Mouse (Mus musculus) hindbrain, embryonic 11.5 days (tissue): ENCODE data around the gene Gm45234. TPM values are rescaled to one million over a fixed set of nuclear protein-coding genes. Genes with fewer than 3 reads are reported as not detected.
A peak's percentile ranks its signal among the peaks of the same experiment; 100 is the strongest.

ENCODE experiments used
- ATAC-seq: fragments of 200-750 bp; cut with Nextera tagmentation; 2 replicates; pipeline ENCODE4 v1.8.0; 2017; ENCODE audit warnings: mild to moderate bottlenecking, moderate TSS enrichment, moderate library complexity; ENCODE audit not compliant: low FRiP score
- DNase-seq: peaks from one replicate; pipeline ENCODE4 v3.0.0-alpha.2; 2015; ENCODE audit warnings: low spot score
- H3K27ac ChIP-seq: fragments of 300-500 bp; sonication (generic); 2 replicates; pipeline ENCODE4 v1.5.1; 2014; ENCODE audit warnings: mild to moderate bottlenecking, low read depth, low read length
- H3K27me3 ChIP-seq: fragments of 300-500 bp; sonication (generic); 2 replicates; pipeline ENCODE4 v1.6.1; 2014; ENCODE audit warnings: mild to moderate bottlenecking, low read length, moderate library complexity, mixed read lengths; ENCODE audit not compliant: control insufficient read depth, insufficient read depth
- H3K36me3 ChIP-seq: fragments of 300-500 bp; sonication (generic); 2 replicates; pipeline ENCODE4 v1.6.1; 2014; ENCODE audit warnings: mild to moderate bottlenecking, low read length, moderate library complexity, mixed read lengths; ENCODE audit not compliant: control insufficient read depth, insufficient read depth
- H3K4me1 ChIP-seq: fragments of 300-500 bp; sonication (generic); replicated peaks from 2 replicates; pipeline ENCODE4 v1.6.1; 2014; ENCODE audit warnings: low read length, mixed read lengths; ENCODE audit not compliant: control insufficient read depth, insufficient read depth
- H3K4me2 ChIP-seq: fragments of 300-500 bp; sonication (generic); replicated peaks from 2 replicates; pipeline ENCODE4 v1.6.1; 2014; ENCODE audit warnings: mild to moderate bottlenecking, low read depth, low read length
- H3K4me3 ChIP-seq: fragments of 300-500 bp; sonication (generic); 2 replicates; pipeline ENCODE4 v1.5.1; 2014; ENCODE audit warnings: low read depth, low read length
- H3K9ac ChIP-seq: fragments of 300-500 bp; sonication (generic); 2 replicates; pipeline ENCODE4 v1.6.1; 2014; ENCODE audit warnings: low read depth, low read length
- H3K9me3 ChIP-seq: fragments of 300-500 bp; sonication (generic); 2 replicates; pipeline ENCODE4 v1.6.1; 2016; ENCODE audit warnings: low read length; ENCODE audit not compliant: control insufficient read depth
- WGBS: fragments of 180-500 bp; shearing (Covaris S2); extraction: QIAGEN DNeasy Blood & Tissue Kit; methylation state at CpG from one replicate; pipeline ENCODE4 v1.1.7; 2014; 5-methylcytosine and 5-hydroxymethylcytosine counted together
- polyA plus RNA-seq: library from polyadenylated mRNA; unstranded; fragments of >200 nt; fragmentation: Nextera tagmentation; extraction: Ambion mirVana; gene quantifications from 2 replicates; pipeline ENCODE4 v1.2.1, GENCODE M21; 2014

Gene Gm45234
- polyA plus RNA-seq, 1 experiment from 2014 or later, result not detected

- Histone ChIP-seq H3K4me3 (no peak overlapping the region), H3K27me3 (no peaks in the 10 kb centered on the region), H3K36me3 (peaks cover 18% of the 10 kb centered on the region), H3K4me2 (no peak overlapping the region), H3K4me1 (no peaks in the 10 kb centered on the region), H3K9ac (no peak overlapping the region), H3K27ac (no peak overlapping the region), H3K9me3 (no peaks in the 10 kb centered on the region)
- DNase-seq (no peak), ATAC-seq (peak; percentile 28; the same call in 1 of the 2 replicates)
- 78% methylated on average over 8 of the region's 8 CpGs for WGBS
These were observed 54.5 kb downstream of the Gm45234 start for GRCm38 (mm10) chr6:124701338-124701737.

- no peaks in the 10 kb centered on the region for H3K27me3 ChIP-seq
- no peaks in the 10 kb centered on the region for H3K4me1 ChIP-seq
- H3K9me3 ChIP-seq, result no peaks in the 10 kb centered on the region
- no peak overlapping the region for H3K27ac ChIP-seq
- H3K4me3 ChIP-seq, result no peak overlapping the region
- ATAC-seq (no peak), DNase-seq (no peak)
- 85% methylated on average over 11 of the region's 11 CpGs for WGBS
- H3K9ac ChIP-seq, result no peak overlapping the region
- no peak overlapping the region for H3K4me2 ChIP-seq
- peaks cover 12% of the 10 kb centered on the region for H3K36me3 ChIP-seq
These were observed 55.7 kb downstream of the Gm45234 start for GRCm38 (mm10) chr6:124699962-124700610.

- Histone ChIP-seq H3K4me3 (no peak overlapping the region), H3K27me3 (no peaks in the 10 kb centered on the region), H3K4me2 (no peak overlapping the region), H3K27ac (no peak overlapping the region), H3K9ac (no peak overlapping the region), H3K36me3 (peaks cover 9% of the 10 kb centered on the region), H3K9me3 (no peaks in the 10 kb centered on the region), H3K4me1 (no peaks in the 10 kb centered on the region)
- ATAC-seq (no peak), DNase-seq (no peak)
- WGBS, result 84% methylated on average over 4 of the region's 4 CpGs
These were observed 56.5 kb downstream of the Gm45234 start for GRCm38 (mm10) chr6:124699366-124699765.

GRCm38 (mm10) chr6:124698751-124699150, 57.1 kb downstream of the Gm45234 start:
- ATAC-seq, result no peak
- Histone ChIP-seq H3K4me2 (no peak overlapping the region), H3K27me3 (no peaks in the 10 kb centered on the region), H3K9me3 (no peaks in the 10 kb centered on the region), H3K4me3 (no peak overlapping the region), H3K4me1 (no peaks in the 10 kb centered on the region), H3K36me3 (peaks cover 6% of the 10 kb centered on the region), H3K27ac (no peak overlapping the region), H3K9ac (no peak overlapping the region)
- DNase-seq, result no peak
- 89% methylated on average over 6 of the region's 6 CpGs for WGBS

GRCm38 (mm10) chr6:124696441-124697150, 59.2 kb downstream of the Gm45234 start:
- Histone ChIP-seq H3K36me3 (no peaks in the 10 kb centered on the region), H3K9ac (no peak overlapping the region), H3K27me3 (no peaks in the 10 kb centered on the region), H3K27ac (no peak overlapping the region), H3K9me3 (no peaks in the 10 kb centered on the region), H3K4me2 (no peak overlapping the region), H3K4me1 (no peaks in the 10 kb centered on the region), H3K4me3 (no peak overlapping the region)
- WGBS, result 91% methylated on average over 7 of the region's 7 CpGs
- DNase-seq (no peak), ATAC-seq (no peak)

GRCm38 (mm10) chr6:124694166-124694955, 61.5 kb downstream of the Gm45234 start:
- H3K36me3 ChIP-seq, result no peaks in the 10 kb centered on the region
- H3K27me3 ChIP-seq, result no peaks in the 10 kb centered on the region
- ATAC-seq (no peak), DNase-seq (no peak)
- no peak overlapping the region for H3K4me2 ChIP-seq
- H3K9me3 ChIP-seq, result no peaks in the 10 kb centered on the region
- H3K9ac ChIP-seq, result no peak overlapping the region
- 75% methylated on average over 15 of the region's 15 CpGs for WGBS
- H3K27ac ChIP-seq, result no peak overlapping the region
- H3K4me1 ChIP-seq, result no peaks in the 10 kb centered on the region
- no peak overlapping the region for H3K4me3 ChIP-seq

- H3K9ac ChIP-seq, result no peak overlapping the region
- no peaks in the 10 kb centered on the region for H3K27me3 ChIP-seq
- no peak overlapping the region for H3K4me3 ChIP-seq
- H3K4me2 ChIP-seq, result no peak overlapping the region
- no peaks in the 10 kb centered on the region for H3K36me3 ChIP-seq
- H3K9me3 ChIP-seq, result no peaks in the 10 kb centered on the region
- 68% methylated on average over 15 of the region's 15 CpGs for WGBS
- ATAC-seq (no peak), DNase-seq (no peak)
- H3K4me1 ChIP-seq, result no peaks in the 10 kb centered on the region
- no peak overlapping the region for H3K27ac ChIP-seq
These were observed 62.4 kb downstream of the Gm45234 start for GRCm38 (mm10) chr6:124693243-124693981.

- no peak for ATAC-seq
These were observed 65.3 kb downstream of the Gm45234 start for GRCm38 (mm10) chr6:124690517-124690916.

More at GRCm38 (mm10) chr6:124690517-124690916, 65.3 kb downstream of the Gm45234 start:
- no peak overlapping the region for H3K4me3 ChIP-seq
- H3K9me3 ChIP-seq, result no peaks in the 10 kb centered on the region
- no peaks in the 10 kb centered on the region for H3K27me3 ChIP-seq
- no peaks in the 10 kb centered on the region for H3K36me3 ChIP-seq
- H3K27ac ChIP-seq, result no peak overlapping the region
- no peak for DNase-seq
- H3K4me2 ChIP-seq, result no peak overlapping the region
- no peak overlapping the region for H3K9ac ChIP-seq
- no peaks in the 10 kb centered on the region for H3K4me1 ChIP-seq
- 91% methylated on average over 3 of the region's 3 CpGs for WGBS
